Mouse (Mus musculus): ENCODE measurements around the gene C2cd6. TPM values are rescaled to one million over a fixed set of nuclear protein-coding genes. Genes with fewer than 3 reads are reported as not detected.

C2cd6 gene
- not detected for polyA plus RNA-seq (2014; fragmentation: Illumina TruSeq; extraction: RNeasy Lipid Tissue Mini Kit (QIAGEN cat#74804); ENCODE audit: low read depth, low replicate concordance)

DNA sequence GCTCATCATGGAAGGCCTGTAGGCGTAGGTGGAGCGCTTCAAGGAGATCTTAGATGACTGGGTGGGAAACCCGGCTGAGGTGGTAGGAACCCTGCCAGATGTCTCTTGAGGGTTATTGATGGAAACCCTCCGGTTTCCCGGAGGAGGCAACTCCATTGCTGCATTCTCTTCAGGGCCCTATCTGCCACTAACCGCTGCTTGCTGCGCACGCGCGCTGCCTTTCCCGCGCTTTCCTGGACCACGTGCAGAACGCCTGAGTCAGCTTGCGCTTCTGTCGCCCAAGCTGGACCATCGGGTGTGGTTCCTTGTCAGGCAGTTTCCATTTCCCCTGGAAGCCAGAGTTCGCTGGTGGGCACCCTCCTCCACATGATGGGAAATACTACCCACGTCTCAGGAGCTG is at the start of gene C2cd6:
Gene C2cd6 (minus strand): TSS at position 196 of the 400 bp plus-strand sequence.

DNA sequence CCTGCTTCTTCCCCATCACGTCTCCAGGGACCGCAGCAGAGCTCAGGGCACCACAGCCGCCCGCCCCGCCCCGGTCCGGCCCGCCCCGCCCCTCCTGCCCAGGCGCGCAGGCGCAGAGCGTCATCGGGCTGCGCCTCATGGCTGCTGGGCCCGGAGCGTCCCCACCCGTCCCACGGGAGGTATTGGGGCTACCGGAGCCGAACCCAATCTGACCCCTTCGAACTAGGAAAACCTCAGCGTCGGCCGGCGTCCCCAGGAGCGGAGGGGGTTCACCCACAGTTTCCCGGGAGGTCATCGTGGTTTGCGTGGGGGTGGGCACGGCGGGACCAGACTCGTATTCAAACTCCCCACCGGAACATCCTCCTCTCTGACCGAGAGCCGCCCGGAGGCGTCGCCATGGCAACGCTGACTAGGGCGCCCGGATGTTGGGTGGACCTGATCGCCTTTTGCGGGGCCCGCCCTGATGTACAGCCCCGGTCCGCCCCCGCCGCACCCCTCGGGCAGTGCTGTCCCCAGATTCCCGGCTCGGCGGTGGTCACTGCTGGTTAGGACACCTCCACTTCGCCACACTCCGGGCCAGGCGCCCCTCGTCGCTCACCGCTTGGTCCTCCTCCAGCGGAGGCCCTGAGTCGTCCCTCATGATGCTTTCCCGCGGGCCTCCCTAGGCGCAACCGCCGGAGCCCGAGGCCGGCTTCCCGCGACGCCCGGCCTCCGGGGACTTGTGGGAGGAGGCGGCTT is 25.2 kb upstream of the C2cd6 start, which contains the start of gene Tmem237:
Gene Tmem237 (minus strand): TSS at position 689 of the 738 bp plus-strand sequence.

Other genes with a start within 250 kb of the C2cd6 start
- 92.3 TPM for gene Trak2, start 121.5 kb downstream of the C2cd6 start, polyA plus RNA-seq (2014; fragmentation: Illumina TruSeq; extraction: RNeasy Lipid Tissue Mini Kit (QIAGEN cat#74804); ENCODE audit: low read depth, low replicate concordance)
- gene Stradb, start 121.4 kb downstream of the C2cd6 start, polyA plus RNA-seq (2014; fragmentation: Illumina TruSeq; extraction: RNeasy Lipid Tissue Mini Kit (QIAGEN cat#74804); ENCODE audit: low read depth, low replicate concordance) = 50.8 TPM
- gene Tmem237, start 25.5 kb upstream of the C2cd6 start, polyA plus RNA-seq (2014; fragmentation: Illumina TruSeq; extraction: RNeasy Lipid Tissue Mini Kit (QIAGEN cat#74804); ENCODE audit: low read depth, low replicate concordance) = 19.0 TPM
- gene Mpp4, start 68.5 kb upstream of the C2cd6 start, polyA plus RNA-seq (2014; fragmentation: Illumina TruSeq; extraction: RNeasy Lipid Tissue Mini Kit (QIAGEN cat#74804); ENCODE audit: low read depth, low replicate concordance) = 0.73 TPM
- gene Als2, start 142.3 kb upstream of the C2cd6 start, polyA plus RNA-seq (2014; fragmentation: Illumina TruSeq; extraction: RNeasy Lipid Tissue Mini Kit (QIAGEN cat#74804); ENCODE audit: low read depth, low replicate concordance) = 15.8 TPM
- not detected for gene Cdk15, start 162.0 kb upstream of the C2cd6 start, polyA plus RNA-seq (2014; fragmentation: Illumina TruSeq; extraction: RNeasy Lipid Tissue Mini Kit (QIAGEN cat#74804); ENCODE audit: low read depth, low replicate concordance)